ENCODE assay signal across 21 mouse cellular contexts in genomic region chr3:90016626-90017025, GRCm38 (mm10).
"Had no signal": no experiment of that assay in that cellular context is flagged by ENCODE, and none has a peak within 500 bp of the region (broad histone marks: within the 10 kb centered on the region; RNA-seq: fewer than 3 reads in every experiment).

No protein-coding gene starts in this region.

- H3K9ac ChIP-seq: liver, postnatal 0 days; lung, embryonic 15.5 days; midbrain, embryonic 13.5 days; midbrain, embryonic 15.5 days; neural tube, embryonic 13.5 days; neural tube, embryonic 15.5 days had no signal

- ATAC-seq: liver, postnatal 0 days; lung, postnatal 0 days; midbrain, embryonic 13.5 days; midbrain, embryonic 15.5 days had no signal

- H3K9me3 ChIP-seq: lung, embryonic 15.5 days; megakaryocyte, embryonic 14.5 days; midbrain, embryonic 13.5 days; midbrain, embryonic 15.5 days; neural tube, embryonic 13.5 days; neural tube, embryonic 15.5 days had no signal

- H3K27ac ChIP-seq: lung, embryonic 15.5 days; macrophage; midbrain, embryonic 13.5 days; midbrain, embryonic 15.5 days; neural tube, embryonic 13.5 days; neural tube, embryonic 15.5 days had no signal

- H3K4me3 ChIP-seq: lung, embryonic 15.5 days; megakaryocyte, embryonic 14.5 days; midbrain, embryonic 13.5 days; midbrain, embryonic 15.5 days; myocyte; neural tube, embryonic 13.5 days; neural tube, embryonic 15.5 days had no signal

- H3K4me1 ChIP-seq: lung, embryonic 15.5 days; megakaryocyte, embryonic 14.5 days; midbrain, embryonic 13.5 days; midbrain, embryonic 15.5 days; neural tube, embryonic 13.5 days; neural tube, embryonic 15.5 days had no signal

- H3K27me3 ChIP-seq: lung, embryonic 15.5 days; megakaryocyte, embryonic 14.5 days; midbrain, embryonic 13.5 days; midbrain, embryonic 15.5 days; neural tube, embryonic 13.5 days; neural tube, embryonic 15.5 days had no signal

- DNase-seq: liver, postnatal 0 days; lung, adult 2 months; lung, postnatal 14 days; lung, postnatal 36 days; retina, postnatal 1 day; right cerebral cortex, adult 18-20 months; right cerebral cortex, postnatal 25 days; right cerebral cortex, postnatal 4 days; spleen, adult 18-20 months; thymus, adult 18-20 months; thymus, postnatal 14 days; thymus, postnatal 4 days had no signal
